Mouse (Mus musculus): Measurements from ENCODE around the gene Atp9a.
A peak's percentile ranks its signal among the peaks of the same experiment; 100 is the strongest.

- no peak for TF ChIP-seq EP300 (IDR thresholded peaks at IDR 0.05; ENCODE audit: low read depth)
- 0 out of 2 replicates have a peak, but pooled peaks have one; percentile 35 for TF ChIP-seq CTCF (IDR thresholded peaks at IDR 0.05; ENCODE audit: low read depth)
Measured at GRCm38 (mm10) chr2:168593004-168593403, 149.2 kb downstream of the Atp9a start.

Measured in liver, embryonic 14.5 days (tissue).